Mouse (Mus musculus) retina, adult 2 months (tissue): Measurements from ENCODE around the gene Akr1b10.
"Not testable (repeated sequence)": the region's sequence is repeated elsewhere in the genome, so short reads cannot be mapped to it uniquely, and the experiment has no call there.

ENCODE experiments used
- DNase-seq: peaks from one replicate; pipeline ENCODE4 v3.0.0-alpha.2; 2012; ENCODE audit warnings: low read depth, low spot score

Gene Akr1b10

DNA sequence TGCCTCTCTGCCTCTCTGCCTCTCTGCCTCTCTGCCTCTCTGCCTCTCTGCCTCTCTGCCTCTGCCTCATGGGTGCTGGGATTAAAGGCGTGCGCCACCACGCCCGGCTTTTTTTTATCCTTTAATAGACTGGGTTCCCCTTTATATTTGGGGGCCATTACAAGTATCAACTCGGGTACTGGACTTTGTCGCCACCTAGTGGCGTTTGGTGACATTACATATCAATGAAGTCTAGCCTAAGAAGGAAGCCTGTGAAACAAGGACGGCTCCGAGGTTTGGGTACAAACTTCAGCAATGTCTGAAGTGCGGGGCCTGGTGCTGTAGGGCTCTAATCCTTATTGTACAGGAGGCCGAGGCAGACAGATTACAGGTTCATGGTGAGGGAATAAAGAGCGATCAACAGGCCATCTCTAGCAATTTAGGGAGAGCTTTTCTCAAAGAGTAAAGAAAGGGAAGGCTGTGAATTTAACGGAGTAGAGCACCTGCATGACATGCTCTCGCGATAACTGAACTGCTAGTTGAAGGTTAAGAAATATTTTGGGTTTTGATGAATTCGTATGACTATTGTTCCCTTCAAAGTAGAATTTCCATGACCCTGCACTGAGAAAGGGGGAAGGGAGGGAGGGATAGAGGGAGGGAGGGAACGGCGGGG is 12.2 kb upstream of the Akr1b10 start:
- peak; percentile 49 for DNase-seq

DNA sequence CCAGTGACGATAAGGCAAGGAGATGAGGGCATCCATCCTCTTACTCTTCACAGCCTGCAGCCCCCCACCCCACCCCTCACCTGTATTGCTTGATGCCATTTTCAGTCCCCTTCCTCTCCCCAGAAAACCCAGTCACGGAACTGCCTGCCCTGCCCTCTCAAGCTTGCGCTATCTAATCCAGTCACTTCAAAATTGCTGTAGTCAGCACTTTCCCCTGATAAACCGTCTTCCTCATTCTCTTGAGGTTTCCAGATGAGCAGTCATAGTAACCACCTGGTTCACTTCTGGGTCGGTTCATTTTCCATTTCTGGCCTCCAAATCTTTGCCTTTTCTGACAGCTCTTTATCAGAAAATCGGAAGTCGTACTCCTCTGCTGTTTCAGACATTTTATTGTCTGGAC is 10.2 kb upstream of the Akr1b10 start:
- no peak for DNase-seq

- not testable (repeated sequence) for DNase-seq
These were observed 8.1 kb upstream of the Akr1b10 start for GRCm38 (mm10) chr6:34375888-34376287.

DNA sequence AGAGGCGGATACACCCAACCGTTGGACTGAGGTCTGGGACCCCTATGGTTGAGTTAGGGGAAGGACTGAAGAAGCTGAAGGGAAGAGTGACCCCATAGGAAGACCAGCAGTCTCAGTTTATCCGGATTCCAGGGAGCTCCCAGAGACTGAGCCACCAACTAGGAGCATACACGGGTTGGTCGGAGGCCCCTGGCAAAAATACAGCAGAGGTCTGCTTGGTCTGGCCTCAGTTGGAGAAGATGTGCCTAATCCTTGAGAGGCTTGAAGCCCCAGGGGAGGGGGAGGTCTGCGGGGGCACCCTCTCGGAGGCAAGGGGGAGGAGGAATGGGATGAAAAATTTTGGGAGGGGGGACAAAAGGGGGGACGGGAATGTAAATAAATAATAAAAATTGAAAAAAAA is 617 bp upstream of the Akr1b10 start:
- no peak for DNase-seq

- no peak for DNase-seq
These were observed 818 bp downstream of the Akr1b10 start for GRCm38 (mm10) chr6:34384701-34385370.

DNA sequence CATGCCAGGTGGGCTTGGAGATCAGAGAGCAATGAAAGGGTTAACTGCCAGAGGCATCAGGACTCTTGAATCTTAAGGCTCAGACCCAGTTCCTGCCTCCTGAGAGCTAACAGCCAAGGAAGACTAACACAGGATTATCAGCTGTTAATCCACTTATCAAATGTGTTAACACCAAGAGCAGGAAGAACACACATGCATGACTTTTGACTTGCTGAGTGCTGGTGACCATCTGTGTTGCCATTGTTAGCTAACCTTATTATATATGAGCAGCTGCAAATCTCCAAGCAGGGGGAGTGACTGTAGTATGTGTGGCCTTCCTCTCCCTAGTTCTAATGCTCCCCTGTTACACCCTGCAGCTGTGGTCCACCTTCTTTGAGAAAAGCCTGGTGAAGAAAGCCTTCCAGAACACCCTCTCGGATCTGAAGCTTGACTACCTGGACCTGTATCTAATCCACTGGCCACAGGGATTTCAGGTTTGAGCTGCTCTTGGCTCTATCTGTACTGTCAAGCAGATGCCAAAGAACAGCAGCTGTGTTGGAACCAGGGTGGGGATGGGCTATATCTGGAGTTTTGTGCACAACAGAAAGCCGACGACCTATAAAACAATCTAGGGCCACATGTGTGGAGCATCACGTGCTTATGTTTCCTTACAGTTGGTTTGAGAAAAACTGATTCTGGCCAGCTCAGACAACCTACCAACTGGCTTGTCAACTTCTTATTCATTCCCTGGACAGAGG is 4.6 kb downstream of the Akr1b10 start:
- DNase-seq = no peak

GRCm38 (mm10) chr6:34395897-34396296 is 11.9 kb downstream of the Akr1b10 start:
- DNase-seq = no peak

DNA sequence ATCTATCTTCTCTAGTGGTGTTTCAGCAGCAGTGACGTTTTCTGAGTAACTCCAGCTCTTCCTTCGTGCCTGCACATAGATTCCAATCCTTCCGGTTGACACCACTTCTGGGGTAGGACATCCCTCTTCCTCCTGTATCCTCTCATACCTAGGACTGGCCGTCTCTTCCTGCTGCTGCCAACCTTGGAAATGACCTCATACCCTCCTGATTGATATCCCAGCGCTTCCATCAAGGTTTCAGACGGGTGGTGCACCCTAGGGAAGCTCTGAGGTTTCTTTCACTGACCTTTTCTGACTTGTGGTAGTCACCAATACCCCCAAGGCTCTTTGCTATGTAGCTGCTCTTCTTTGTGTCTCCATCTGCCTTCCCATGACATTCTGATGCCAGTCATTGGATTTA is 14.4 kb downstream of the Akr1b10 start:
- DNase-seq = no peak

GRCm38 (mm10) chr6:34399606-34400220 is 15.7 kb downstream of the Akr1b10 start:
- no peak for DNase-seq

GRCm38 (mm10) chr6:34400696-34401095 is 16.7 kb downstream of the Akr1b10 start:
- no peak for DNase-seq

- no peak for DNase-seq
These were observed 22.7 kb downstream of the Akr1b10 start for GRCm38 (mm10) chr6:34406746-34407145.

DNA sequence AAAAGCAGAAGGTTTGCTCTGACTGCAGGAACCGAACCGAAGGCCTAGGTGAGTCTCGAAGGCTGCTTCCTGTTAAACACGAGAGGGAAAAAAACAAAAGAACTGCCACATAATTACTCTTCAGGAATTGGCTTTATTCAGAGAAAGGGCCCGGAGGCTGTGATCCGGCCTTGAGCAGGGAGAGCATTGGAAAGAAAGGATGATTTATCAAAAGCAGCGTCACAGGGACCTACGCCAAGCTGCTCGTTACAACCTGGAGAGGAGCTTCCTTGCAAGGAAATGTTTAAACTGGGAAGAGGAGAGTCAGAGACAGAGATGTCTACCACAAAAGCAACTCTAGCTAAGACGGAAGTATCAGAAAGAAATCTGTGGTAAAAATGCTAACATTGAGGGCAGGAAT is 23.4 kb downstream of the Akr1b10 start:
- DNase-seq = no peak

GRCm38 (mm10) chr6:34412023-34412422 is 28.0 kb downstream of the Akr1b10 start, which contains the start of gene Akr1b7:
Akr1b7 (plus strand) TSS chr6:34412334.
- no peak for DNase-seq

- no peak for DNase-seq
These were observed 28.7 kb downstream of the Akr1b10 start for GRCm38 (mm10) chr6:34412688-34413087.

DNA sequence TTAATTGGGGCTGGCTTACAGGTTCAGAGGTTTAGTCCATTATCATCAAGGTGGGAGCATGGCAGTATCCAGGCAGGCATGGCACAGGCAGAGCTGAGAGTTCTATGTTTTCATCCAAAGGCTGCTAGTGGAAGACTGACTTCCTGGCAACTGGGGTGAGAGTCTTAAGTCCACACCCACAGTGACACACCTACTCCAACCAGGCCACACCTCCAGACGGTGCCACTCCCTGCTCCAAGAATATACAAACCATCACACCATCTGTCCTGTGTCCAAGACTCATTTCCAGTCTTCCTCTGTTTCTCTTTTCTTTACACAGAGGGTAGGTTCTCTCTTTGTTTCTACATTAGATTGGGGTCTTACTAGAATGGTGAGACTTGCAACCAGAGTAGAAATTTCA is 29.4 kb downstream of the Akr1b10 start:
- DNase-seq = not testable (repeated sequence)

DNA sequence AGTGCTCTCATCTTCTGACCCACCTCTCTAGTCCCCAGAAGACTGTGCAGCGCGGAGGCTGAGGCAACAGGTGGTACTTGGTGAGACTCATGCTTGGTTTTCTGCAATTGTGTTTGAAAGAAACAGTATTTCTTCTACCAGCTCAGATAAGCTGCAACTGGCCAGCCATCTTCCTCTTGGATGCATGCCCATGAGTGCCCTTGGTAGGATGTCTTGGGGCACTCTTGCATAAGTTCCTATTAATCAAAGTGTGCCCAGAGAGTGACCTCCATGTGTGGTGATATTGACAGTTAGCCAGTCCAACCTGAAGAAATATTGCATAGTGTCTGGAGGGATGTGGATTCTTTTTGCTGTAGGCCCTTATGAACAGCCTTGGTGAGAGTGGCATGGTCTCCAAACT is 32.5 kb downstream of the Akr1b10 start:
- no peak for DNase-seq

DNA sequence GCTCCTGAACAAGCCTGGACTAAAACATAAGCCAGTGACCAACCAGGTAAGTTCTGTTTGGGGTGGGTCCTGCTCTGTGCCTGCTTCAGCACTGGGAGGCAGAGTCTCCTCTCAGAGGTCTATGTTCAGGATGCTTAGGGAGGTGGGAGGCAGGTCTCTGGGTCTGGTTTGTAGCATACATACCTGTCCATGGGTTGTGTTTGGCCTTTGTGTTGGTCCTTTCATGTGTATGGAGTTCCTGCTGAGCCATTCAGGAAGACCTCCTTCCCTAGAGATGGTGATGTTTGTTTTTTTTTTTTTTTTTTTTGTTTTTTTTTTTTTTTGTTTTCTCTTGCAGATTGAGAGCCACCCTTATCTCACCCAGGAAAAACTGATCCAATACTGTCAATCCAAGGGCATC is 35.1 kb downstream of the Akr1b10 start:
- no peak for DNase-seq

DNA sequence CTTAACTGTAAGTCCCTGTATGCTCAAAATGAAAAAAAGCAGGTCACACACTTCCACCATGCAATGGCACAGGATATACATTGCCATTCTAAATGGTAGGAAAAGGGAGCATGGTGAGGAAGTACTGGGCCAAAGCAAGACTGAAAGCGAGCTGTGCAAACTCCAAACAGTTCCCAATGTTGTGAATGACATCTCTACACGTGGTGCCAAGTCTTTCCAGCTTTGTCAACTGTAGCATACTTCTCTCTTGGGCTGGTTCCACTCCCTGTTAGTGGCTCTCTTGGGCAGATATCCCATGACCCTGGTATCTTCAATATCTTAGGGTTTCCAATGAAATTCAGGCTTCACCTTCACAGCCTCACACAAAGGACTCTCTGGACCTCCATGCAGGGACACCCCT is 55.0 kb downstream of the Akr1b10 start:
- DNase-seq = no peak

DNA sequence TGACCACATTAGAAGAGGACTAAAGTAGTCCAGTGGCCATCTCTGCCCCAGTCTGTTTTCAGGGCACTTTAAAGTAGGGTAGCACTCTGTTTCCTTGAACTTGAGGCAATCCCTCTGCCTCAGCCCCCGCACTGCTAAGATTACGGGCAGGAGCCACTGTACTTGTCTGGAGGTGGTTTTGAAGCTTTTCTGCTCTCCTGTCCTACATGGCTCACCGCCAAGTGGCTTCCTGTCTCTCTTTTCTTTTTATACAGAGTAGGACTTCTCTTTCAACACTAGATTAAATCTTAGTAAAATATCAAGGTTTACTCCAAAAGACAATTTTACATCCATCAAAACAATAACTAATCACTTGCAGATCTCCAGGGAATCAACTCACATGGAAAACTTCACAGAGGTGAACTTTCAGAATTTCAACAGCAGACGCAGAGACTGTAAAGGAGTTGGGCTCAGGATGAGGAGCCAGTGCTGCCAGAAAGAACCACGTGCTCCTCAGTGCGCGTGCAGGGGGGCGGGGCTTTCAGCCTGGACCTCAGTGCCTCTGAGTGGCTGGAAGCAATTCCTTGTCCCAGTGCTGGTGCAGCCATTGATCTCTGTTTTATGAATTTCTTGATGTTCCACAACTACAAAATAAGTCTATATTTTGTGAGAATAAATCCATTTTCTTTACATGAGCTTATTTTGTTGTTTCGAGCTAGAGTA is 57.7 kb downstream of the Akr1b10 start:
- DNase-seq = no peak

- no peak for DNase-seq
These were observed 59.8 kb downstream of the Akr1b10 start for GRCm38 (mm10) chr6:34443791-34444190.
